Mouse (Mus musculus): ENCODE measurements at regions not wholly inside any gene's neighbourhood (a gene's known extent, or its start where the extent isn't known, plus 50 kb on each side); places are given as distances from the start of the nearest gene placed in this dataset.
A peak's percentile ranks its signal among the peaks of the same experiment; 100 is the strongest.

- H3K4me3 ChIP-seq (ENCODE audit: insufficient read depth, poor library complexity, severe bottlenecking) = no peak overlapping the region
- H3ac ChIP-seq (ENCODE audit: control insufficient read depth, insufficient read length, low read depth) = no peak overlapping the region
- no peaks in the 10 kb centered on the region for H3K79me3 ChIP-seq (ENCODE audit: low read depth)
- H3K79me2 ChIP-seq (ENCODE audit: control insufficient read depth, insufficient read depth) = no peaks in the 10 kb centered on the region
- TF ChIP-seq MAX (IDR thresholded peaks at IDR 0.05) (no peak), MYOG (IDR thresholded peaks at IDR 0.05; ENCODE audit: control insufficient read depth, extremely low read depth, insufficient read length) (no peak), USF1 (IDR thresholded peaks at IDR 0.05; ENCODE audit: low read depth) (no peak), MYOD1 (IDR thresholded peaks at IDR 0.05; ENCODE audit: control insufficient read depth, insufficient read length, low read depth) (no peak), CEBPB (IDR thresholded peaks at IDR 0.05; ENCODE audit: low read depth) (no peak), FOSL1 (IDR thresholded peaks at IDR 0.05; ENCODE audit: insufficient read depth, low read length, poor library complexity, severe bottlenecking) (no peak), CTCF (IDR thresholded peaks at IDR 0.05; ENCODE audit: control insufficient read depth, insufficient read depth, insufficient read length) (no peak)
- no peaks in the 10 kb centered on the region for H3K36me3 ChIP-seq (ENCODE audit: control insufficient read depth, insufficient read depth)
- H3K27me3 ChIP-seq (ENCODE audit: control insufficient read depth, insufficient read depth, insufficient read length) = no peaks in the 10 kb centered on the region
Observed at GRCm38 (mm10) chr8:126877039-126877365, 68.6 kb downstream of the Tomm20 start.

- Histone ChIP-seq H3K27me3 (ENCODE audit: control insufficient read depth, insufficient read depth, insufficient read length) (no peaks in the 10 kb centered on the region), H3K79me3 (ENCODE audit: low read depth) (no peaks in the 10 kb centered on the region), H3ac (ENCODE audit: control insufficient read depth, insufficient read length, low read depth) (no peak overlapping the region), H3K4me3 (ENCODE audit: insufficient read depth, poor library complexity, severe bottlenecking) (no peak overlapping the region), H3K36me3 (ENCODE audit: control insufficient read depth, insufficient read depth) (no peaks in the 10 kb centered on the region), H3K79me2 (ENCODE audit: control insufficient read depth, insufficient read depth) (no peaks in the 10 kb centered on the region)
- TF ChIP-seq MYOD1 (IDR thresholded peaks at IDR 0.05; ENCODE audit: control insufficient read depth, insufficient read length, low read depth) (peak; percentile 99), USF1 (IDR thresholded peaks at IDR 0.05; ENCODE audit: low read depth) (no peak), CEBPB (IDR thresholded peaks at IDR 0.05; ENCODE audit: low read depth) (peak; percentile 90)
Observed at GRCm38 (mm10) chr8:126876300-126877038, 69.2 kb downstream of the Tomm20 start.

GRCm38 (mm10) chr8:126875491-126876155 lies 70.0 kb downstream of the Tomm20 start:
- TF ChIP-seq MYOD1 (IDR thresholded peaks at IDR 0.05; ENCODE audit: control insufficient read depth, insufficient read length, low read depth) (peak; percentile 80), MAX (IDR thresholded peaks at IDR 0.05) (no peak)
- H3K36me3 ChIP-seq (ENCODE audit: control insufficient read depth, insufficient read depth) = no peaks in the 10 kb centered on the region

GRCm38 (mm10) chr8:126874846-126875245 lies 70.8 kb downstream of the Tomm20 start:
- H3K27me3 ChIP-seq (ENCODE audit: control insufficient read depth, insufficient read depth, insufficient read length) = no peaks in the 10 kb centered on the region
- no peaks in the 10 kb centered on the region for H3K79me2 ChIP-seq (ENCODE audit: control insufficient read depth, insufficient read depth)
- H3K36me3 ChIP-seq (ENCODE audit: control insufficient read depth, insufficient read depth) = no peaks in the 10 kb centered on the region
- no peak overlapping the region for H3ac ChIP-seq (ENCODE audit: control insufficient read depth, insufficient read length, low read depth)
- no peaks in the 10 kb centered on the region for H3K79me3 ChIP-seq (ENCODE audit: low read depth)
- TF ChIP-seq MAX (IDR thresholded peaks at IDR 0.05) = no peak
- TF ChIP-seq CTCF (IDR thresholded peaks at IDR 0.05; ENCODE audit: control insufficient read depth, insufficient read depth, insufficient read length) = no peak
- no peak for TF ChIP-seq MYOG (IDR thresholded peaks at IDR 0.05; ENCODE audit: control insufficient read depth, extremely low read depth, insufficient read length)
- TF ChIP-seq USF1 (IDR thresholded peaks at IDR 0.05; ENCODE audit: low read depth) = no peak
- TF ChIP-seq CEBPB (IDR thresholded peaks at IDR 0.05; ENCODE audit: low read depth) = no peak
- no peak for TF ChIP-seq MYOD1 (IDR thresholded peaks at IDR 0.05; ENCODE audit: control insufficient read depth, insufficient read length, low read depth)
- TF ChIP-seq FOSL1 (IDR thresholded peaks at IDR 0.05; ENCODE audit: insufficient read depth, low read length, poor library complexity, severe bottlenecking) = no peak
- H3K4me3 ChIP-seq (ENCODE audit: insufficient read depth, poor library complexity, severe bottlenecking) = no peak overlapping the region

More at GRCm38 (mm10) chr8:126875491-126876155, 70.0 kb downstream of the Tomm20 start:
- Histone ChIP-seq H3K79me2 (ENCODE audit: control insufficient read depth, insufficient read depth) (no peaks in the 10 kb centered on the region), H3K79me3 (ENCODE audit: low read depth) (no peaks in the 10 kb centered on the region), H3ac (ENCODE audit: control insufficient read depth, insufficient read length, low read depth) (peak overlapping the region; percentile 66), H3K4me3 (ENCODE audit: insufficient read depth, poor library complexity, severe bottlenecking) (no peak overlapping the region), H3K27me3 (ENCODE audit: control insufficient read depth, insufficient read depth, insufficient read length) (no peaks in the 10 kb centered on the region)

GRCm38 (mm10) chr8:126874126-126874730 lies 71.4 kb downstream of the Tomm20 start:
- Histone ChIP-seq H3K27me3 (ENCODE audit: control insufficient read depth, insufficient read depth, insufficient read length) (no peaks in the 10 kb centered on the region), H3ac (ENCODE audit: control insufficient read depth, insufficient read length, low read depth) (no peak overlapping the region), H3K36me3 (ENCODE audit: control insufficient read depth, insufficient read depth) (no peaks in the 10 kb centered on the region), H3K4me3 (ENCODE audit: insufficient read depth, poor library complexity, severe bottlenecking) (no peak overlapping the region), H3K79me3 (ENCODE audit: low read depth) (no peaks in the 10 kb centered on the region), H3K79me2 (ENCODE audit: control insufficient read depth, insufficient read depth) (no peaks in the 10 kb centered on the region)
- no peak for TF ChIP-seq CTCF (IDR thresholded peaks at IDR 0.05; ENCODE audit: control insufficient read depth, insufficient read depth, insufficient read length)
- no peak for TF ChIP-seq MYOG (IDR thresholded peaks at IDR 0.05; ENCODE audit: control insufficient read depth, extremely low read depth, insufficient read length)
- no peak for TF ChIP-seq MYOD1 (IDR thresholded peaks at IDR 0.05; ENCODE audit: control insufficient read depth, insufficient read length, low read depth)

GRCm38 (mm10) chr8:126873306-126873705 lies 72.3 kb downstream of the Tomm20 start:
- no peak overlapping the region for H3ac ChIP-seq (ENCODE audit: control insufficient read depth, insufficient read length, low read depth)
- H3K79me3 ChIP-seq (ENCODE audit: low read depth) = no peaks in the 10 kb centered on the region
- H3K36me3 ChIP-seq (ENCODE audit: control insufficient read depth, insufficient read depth) = no peaks in the 10 kb centered on the region
- H3K4me3 ChIP-seq (ENCODE audit: insufficient read depth, poor library complexity, severe bottlenecking) = no peak overlapping the region
- H3K27me3 ChIP-seq (ENCODE audit: control insufficient read depth, insufficient read depth, insufficient read length) = no peaks in the 10 kb centered on the region
- H3K79me2 ChIP-seq (ENCODE audit: control insufficient read depth, insufficient read depth) = no peaks in the 10 kb centered on the region
- TF ChIP-seq FOSL1 (IDR thresholded peaks at IDR 0.05; ENCODE audit: insufficient read depth, low read length, poor library complexity, severe bottlenecking) = no peak
- no peak for TF ChIP-seq MAX (IDR thresholded peaks at IDR 0.05)
- no peak for TF ChIP-seq USF1 (IDR thresholded peaks at IDR 0.05; ENCODE audit: low read depth)
- no peak for TF ChIP-seq MYOG (IDR thresholded peaks at IDR 0.05; ENCODE audit: control insufficient read depth, extremely low read depth, insufficient read length)
- no peak for TF ChIP-seq CEBPB (IDR thresholded peaks at IDR 0.05; ENCODE audit: low read depth)
- no peak for TF ChIP-seq CTCF (IDR thresholded peaks at IDR 0.05; ENCODE audit: control insufficient read depth, insufficient read depth, insufficient read length)
- TF ChIP-seq MYOD1 (IDR thresholded peaks at IDR 0.05; ENCODE audit: control insufficient read depth, insufficient read length, low read depth) = no peak
